Mouse (Mus musculus): ENCODE measurements at regions not wholly inside any gene's neighbourhood (a gene's known extent, or its start where the extent isn't known, plus 50 kb on each side); places are given as distances from the start of the nearest gene placed in this dataset.

DNA sequence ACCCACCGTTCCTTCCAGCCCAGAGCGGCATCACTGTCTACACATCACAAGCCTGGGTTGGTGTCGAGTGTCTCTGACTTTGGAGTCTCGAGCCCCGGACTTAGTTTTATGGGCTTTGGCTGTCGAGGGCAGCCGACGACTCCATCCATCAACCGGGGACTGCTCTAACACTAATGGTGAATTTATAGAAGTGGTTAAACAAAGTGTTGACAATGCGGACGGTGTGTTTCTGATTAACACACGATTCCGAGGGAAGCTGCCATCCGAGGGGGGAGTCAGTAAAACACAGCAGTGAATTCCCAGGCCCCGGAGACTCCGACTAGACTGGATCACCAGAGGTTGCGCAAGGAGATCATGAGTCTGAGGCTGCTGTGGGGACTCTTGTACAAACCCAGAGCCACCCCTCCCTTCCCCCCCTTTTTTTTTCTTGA is 72.1 kb downstream of the Gm26897 start:
- H3K9ac ChIP-seq (ENCODE audit: control insufficient read depth, low read depth, low read length, poor library complexity, severe bottlenecking): no peak overlapping the region
- no peaks in the 10 kb centered on the region for H3K36me3 ChIP-seq (ENCODE audit: control insufficient read depth in 1 of 2, insufficient read depth in 2 of 2, low read length in 2 of 2)
- DNase-seq (ENCODE audit: low read depth, low spot score): no peak
- H3K9me3 ChIP-seq (replicated peaks; ENCODE audit: insufficient read depth, low read length): no peaks in the 10 kb centered on the region
- H3K27me3 ChIP-seq (ENCODE audit: control insufficient read depth in 1 of 2, insufficient read depth in 2 of 2, low read length in 2 of 2): no peaks in the 10 kb centered on the region
- TF ChIP-seq MAZ (IDR thresholded peaks at IDR 0.05; ENCODE audit: low read depth, low read length) (no peak), SIN3A (IDR thresholded peaks at IDR 0.05; ENCODE audit: low read length) (no peak), USF1 (IDR thresholded peaks at IDR 0.05; ENCODE audit: low read depth, low read length) (no peak), RCOR1 (IDR thresholded peaks at IDR 0.05; ENCODE audit: low read depth, low read length) (no peak), TCF12 (IDR thresholded peaks at IDR 0.05; ENCODE audit: low read depth, low read length) (no peak), ZC3H11A (IDR thresholded peaks at IDR 0.05; ENCODE audit: low read depth, low read length) (no peak), ZNF384 (IDR thresholded peaks at IDR 0.05; ENCODE audit: low read depth, low read length) (no peak), GABPA (IDR thresholded peaks at IDR 0.05; ENCODE audit: low read depth, low read length) (no peak), NELFE (IDR thresholded peaks at IDR 0.05; ENCODE audit: low read depth, low read length) (no peak), ZMIZ1 (IDR thresholded peaks at IDR 0.05; ENCODE audit: low read depth, low read length) (no peak), NRF1 (IDR thresholded peaks at IDR 0.05; ENCODE audit: insufficient read depth, low read depth, low read length, poor library complexity, severe bottlenecking) (no peak), MXI1 (IDR thresholded peaks at IDR 0.05; ENCODE audit: low read depth, low read length) (no peak), POLR2A (IDR thresholded peaks at IDR 0.05; ENCODE audit: control insufficient read depth in 1 of 2, insufficient read depth in 1 of 2, low read depth in 1 of 2, low read length in 2 of 2, poor library complexity in 1 of 2) (no peak), TBP (IDR thresholded peaks at IDR 0.05; ENCODE audit: low read depth, low read length) (no peak)
- no peaks in the 10 kb centered on the region for H3K4me1 ChIP-seq (ENCODE audit: control insufficient read depth in 1 of 2, insufficient read depth in 2 of 2, low read length in 2 of 2)
- H3K79me2 ChIP-seq (ENCODE audit: control insufficient read depth, insufficient read depth, low read length, poor library complexity): no peaks in the 10 kb centered on the region
- no peak overlapping the region for H3K27ac ChIP-seq (ENCODE audit: control insufficient read depth, low read depth, low read length)
- no peak overlapping the region for H3K4me3 ChIP-seq (ENCODE audit: control insufficient read depth in 1 of 2, insufficient read depth in 1 of 2, low read depth in 2 of 2, low read length in 2 of 2)

DNA sequence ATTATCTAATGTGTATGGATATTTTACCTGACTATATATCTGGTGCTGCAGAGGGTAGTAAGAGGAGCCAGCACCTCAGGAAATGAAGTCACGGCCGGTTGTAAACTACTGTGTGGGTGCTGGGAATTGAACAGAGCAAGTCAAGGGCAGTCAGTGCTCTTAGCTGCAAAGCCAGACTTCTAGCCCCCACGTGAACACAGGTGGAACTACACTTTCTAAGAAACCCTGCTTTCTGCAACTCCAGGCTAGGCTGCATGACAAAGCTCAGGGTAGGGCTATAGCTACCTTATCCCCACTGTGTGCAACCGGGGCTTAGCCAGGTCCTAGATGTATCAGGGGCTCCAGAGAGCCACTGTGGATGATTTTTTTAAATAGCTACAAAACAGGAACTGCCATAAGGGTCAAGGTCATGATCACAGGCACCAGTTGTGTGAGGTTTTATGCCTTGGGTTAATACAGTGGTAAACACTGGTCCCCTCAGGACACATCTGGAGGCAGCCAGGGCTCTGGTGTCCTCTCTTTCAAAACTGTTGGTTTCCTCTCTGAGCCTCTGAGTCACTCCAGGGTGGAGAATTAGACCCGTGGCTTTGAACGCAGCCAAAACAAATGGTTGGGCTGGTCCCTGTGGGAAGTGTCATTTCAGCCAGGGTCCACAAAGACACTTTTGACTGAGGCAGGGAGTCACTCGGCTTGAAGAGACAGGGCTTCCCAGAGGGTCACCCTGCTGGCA is 76.5 kb downstream of the Gm26897 start:
- no peaks in the 10 kb centered on the region for H3K9me3 ChIP-seq (replicated peaks; ENCODE audit: insufficient read depth, low read length)
- H3K27ac ChIP-seq (ENCODE audit: control insufficient read depth, low read depth, low read length): no peak overlapping the region
- no peak overlapping the region for H3K4me3 ChIP-seq (ENCODE audit: control insufficient read depth in 1 of 2, insufficient read depth in 1 of 2, low read depth in 2 of 2, low read length in 2 of 2)
- DNase-seq (ENCODE audit: low read depth, low spot score): no peak
- TF ChIP-seq EP300 (IDR thresholded peaks at IDR 0.05; ENCODE audit: low read depth in 1 of 2, low read length in 2 of 2): no peak
- TF ChIP-seq GABPA (IDR thresholded peaks at IDR 0.05; ENCODE audit: low read depth, low read length): no peak
- no peak for TF ChIP-seq UBTF (IDR thresholded peaks at IDR 0.05; ENCODE audit: borderline replicate concordance, insufficient read depth, low read depth, low read length)
- no peak for TF ChIP-seq KAT2A (conservative IDR thresholded peaks at IDR 0.05; ENCODE audit: low read depth, low read length)
- no peak for TF ChIP-seq MAZ (IDR thresholded peaks at IDR 0.05; ENCODE audit: low read depth, low read length)
- H3K9ac ChIP-seq (ENCODE audit: control insufficient read depth, low read depth, low read length, poor library complexity, severe bottlenecking): no peak overlapping the region
- no peaks in the 10 kb centered on the region for H3K4me1 ChIP-seq (ENCODE audit: control insufficient read depth in 1 of 2, insufficient read depth in 2 of 2, low read length in 2 of 2)
- H3K36me3 ChIP-seq (ENCODE audit: control insufficient read depth in 1 of 2, insufficient read depth in 2 of 2, low read length in 2 of 2): no peaks in the 10 kb centered on the region
- H3K27me3 ChIP-seq (ENCODE audit: control insufficient read depth in 1 of 2, insufficient read depth in 2 of 2, low read length in 2 of 2): no peaks in the 10 kb centered on the region
- no peaks in the 10 kb centered on the region for H3K79me2 ChIP-seq (ENCODE audit: control insufficient read depth, insufficient read depth, low read length, poor library complexity)
